25 mouse cellular contexts compared by ENCODE assay signal in genomic region chr15:8842129-8842528, GRCm38 (mm10).
DNase-seq lines count a peak whose midpoint lies in the region; ATAC-seq and TF ChIP-seq lines count a peak whose summit lies in the region.
"Had no signal": no experiment of that assay in that cellular context is flagged by ENCODE, and none has a peak within 500 bp of the region (broad histone marks: within the 10 kb centered on the region; RNA-seq: fewer than 3 reads in every experiment).

No protein-coding gene starts in this region.

- intact Hi-C loops in gastrocnemius, postnatal 14 days (cut with DNase I; ENCODE audit: low total_unique reads) = no loop called here

- no peaks in the 10 kb centered on the region for H3K36me3 ChIP-seq in lung, embryonic 14.5 days (ENCODE audit: insufficient read depth)
- H3K36me3 ChIP-seq in embryonic facial prominence, embryonic 10.5 days (replicated peaks) = no peaks in the 10 kb centered on the region
- no peaks in the 10 kb centered on the region for H3K36me3 ChIP-seq in embryonic facial prominence, embryonic 14.5 days (ENCODE audit: control insufficient read depth, insufficient read depth, low read length)
- no peaks in the 10 kb centered on the region for H3K36me3 ChIP-seq in limb, embryonic 14.5 days (ENCODE audit: control insufficient read depth, insufficient read depth, low read length)
- no peaks in the 10 kb centered on the region for H3K36me3 ChIP-seq in hindbrain, embryonic 10.5 days
- H3K36me3 ChIP-seq: embryonic facial prominence, embryonic 15.5 days; hindbrain, embryonic 13.5 days; intestine, embryonic 15.5 days had no signal

- no peak overlapping the region for H3K9ac ChIP-seq in lung, embryonic 14.5 days
- no peak overlapping the region for H3K9ac ChIP-seq in embryonic facial prominence, embryonic 14.5 days (ENCODE audit: low read depth, low read length)
- no peak overlapping the region for H3K9ac ChIP-seq in limb, embryonic 14.5 days (ENCODE audit: low read depth, low read length, severe bottlenecking)
- H3K9ac ChIP-seq: embryonic facial prominence, embryonic 15.5 days; forebrain, postnatal 0 days; hindbrain, embryonic 13.5 days; intestine, embryonic 15.5 days had no signal

- no peak overlapping the region for H3K27ac ChIP-seq in lung, embryonic 14.5 days (ENCODE audit: low read depth)
- H3K27ac ChIP-seq in embryonic facial prominence, embryonic 10.5 days (replicated peaks) = no peak overlapping the region
- no peak overlapping the region for H3K27ac ChIP-seq in embryonic facial prominence, embryonic 14.5 days (replicated peaks; ENCODE audit: low read depth, low read length)
- H3K27ac ChIP-seq in limb, embryonic 14.5 days (replicated peaks; ENCODE audit: low read depth, low read length) = no peak overlapping the region
- H3K27ac ChIP-seq in hindbrain, embryonic 10.5 days = no peak overlapping the region
- H3K27ac ChIP-seq: embryonic facial prominence, embryonic 15.5 days; gastrocnemius, adult 2 months; heart, adult 2 months; hindbrain, embryonic 13.5 days; intestine, embryonic 15.5 days had no signal

- H3K4me2 ChIP-seq in lung, embryonic 14.5 days = no peak overlapping the region
- H3K4me2 ChIP-seq in embryonic facial prominence, embryonic 14.5 days (ENCODE audit: low read depth, low read length) = no peak overlapping the region
- H3K4me2 ChIP-seq in limb, embryonic 14.5 days (replicated peaks; ENCODE audit: low read depth, low read length, severe bottlenecking) = no peak overlapping the region
- H3K4me2 ChIP-seq: embryonic facial prominence, embryonic 15.5 days; heart, embryonic 11.5 days; hindbrain, embryonic 13.5 days; intestine, embryonic 15.5 days had no signal

- H3K9me3 ChIP-seq in lung, embryonic 14.5 days (ENCODE audit: low read depth, low read length) = no peaks in the 10 kb centered on the region
- H3K9me3 ChIP-seq in embryonic facial prominence, embryonic 10.5 days = no peaks in the 10 kb centered on the region
- H3K9me3 ChIP-seq in embryonic facial prominence, embryonic 14.5 days (ENCODE audit: control insufficient read depth, low read length) = no peaks in the 10 kb centered on the region
- H3K9me3 ChIP-seq in limb, embryonic 14.5 days (ENCODE audit: control insufficient read depth, low read length) = no peaks in the 10 kb centered on the region
- H3K9me3 ChIP-seq in hindbrain, embryonic 10.5 days = no peaks in the 10 kb centered on the region
- H3K9me3 ChIP-seq: embryonic facial prominence, embryonic 15.5 days; hindbrain, embryonic 13.5 days; intestine, embryonic 15.5 days had no signal

- no peaks in the 10 kb centered on the region for H3K4me1 ChIP-seq in lung, embryonic 14.5 days (ENCODE audit: insufficient read depth)
- H3K4me1 ChIP-seq in embryonic facial prominence, embryonic 10.5 days = no peaks in the 10 kb centered on the region; the same call in 1 of the 2 replicates
- no peaks in the 10 kb centered on the region for H3K4me1 ChIP-seq in embryonic facial prominence, embryonic 14.5 days (ENCODE audit: control insufficient read depth, insufficient read depth, low read length)
- H3K4me1 ChIP-seq in limb, embryonic 14.5 days (ENCODE audit: control insufficient read depth, insufficient read depth, low read length) = no peaks in the 10 kb centered on the region
- no peaks in the 10 kb centered on the region for H3K4me1 ChIP-seq in hindbrain, embryonic 10.5 days (replicated peaks)
- H3K4me1 ChIP-seq: embryonic facial prominence, embryonic 15.5 days; hindbrain, embryonic 13.5 days; intestine, embryonic 15.5 days had no signal

- no peak for TF ChIP-seq POLR2A in limb, embryonic 14.5 days (IDR thresholded peaks at IDR 0.05; ENCODE audit: borderline replicate concordance, extremely low read depth, insufficient read depth, insufficient read length)

- ATAC-seq in lung, embryonic 14.5 days (ENCODE audit: insufficient read depth) = no peak
- ATAC-seq in embryonic facial prominence, embryonic 14.5 days (ENCODE audit: low read depth) = peak; percentile 47; the same call in 1 of the 2 replicates
- ATAC-seq in limb, embryonic 14.5 days (ENCODE audit: low FRiP score, low read depth) = no peak
- ATAC-seq: activated CD4-positive, CD25-positive, alpha-beta regulatory T cell, adult 4 months; CD4-positive, CD25-positive, alpha-beta regulatory T cell, adult 4 months; forebrain, embryonic 14.5 days; forebrain, postnatal 0 days; hindbrain, embryonic 16.5 days; intestine, embryonic 15.5 days had no signal

- no peak for TF ChIP-seq CTCF in lung, embryonic 14.5 days (IDR thresholded peaks at IDR 0.05; ENCODE audit: low read depth)

- H3K27me3 ChIP-seq in lung, embryonic 14.5 days (ENCODE audit: insufficient read depth, low read length) = no peaks in the 10 kb centered on the region
- no peaks in the 10 kb centered on the region for H3K27me3 ChIP-seq in embryonic facial prominence, embryonic 10.5 days (replicated peaks; ENCODE audit: low read depth, poor library complexity, severe bottlenecking)
- H3K27me3 ChIP-seq in embryonic facial prominence, embryonic 14.5 days (replicated peaks; ENCODE audit: control insufficient read depth, insufficient read depth, low read length) = no peaks in the 10 kb centered on the region
- H3K27me3 ChIP-seq in limb, embryonic 14.5 days (ENCODE audit: control insufficient read depth, insufficient read depth, low read length) = no peaks in the 10 kb centered on the region
- no peaks in the 10 kb centered on the region for H3K27me3 ChIP-seq in hindbrain, embryonic 10.5 days (ENCODE audit: insufficient read depth, poor library complexity, severe bottlenecking)
- H3K27me3 ChIP-seq: embryonic facial prominence, embryonic 15.5 days; hindbrain, embryonic 13.5 days; intestine, embryonic 15.5 days had no signal

- peak; percentile 14 for DNase-seq in lung, embryonic 14.5 days
- no peak for DNase-seq in lung, postnatal 14 days
- peak; percentile 27 for DNase-seq in embryonic facial prominence, embryonic 10.5 days (ENCODE audit: low spot score)
- peak; percentile 67 for DNase-seq in embryonic facial prominence, embryonic 14.5 days (ENCODE audit: low spot score)
- DNase-seq in limb, embryonic 14.5 days (ENCODE audit: low spot score) = peak; percentile 17
- no peak for DNase-seq in gastrocnemius, postnatal 14 days
- DNase-seq in hindbrain, embryonic 10.5 days (ENCODE audit: low spot score) = no peak
- DNase-seq: adrenal gland, adult 8-10 months; adrenal gland, postnatal 36 days; cerebellum, adult 18-20 months; cerebellum, adult 9-10 months; cerebellum, postnatal 14 days; forebrain, postnatal 0 days; gastrocnemius, adult 2 months; gastrocnemius, postnatal 25 days; heart, adult 2 months; kidney, adult 11 months had no signal

- H3K4me3 ChIP-seq in lung, embryonic 14.5 days (ENCODE audit: low read depth, low read length) = no peak overlapping the region
- no peak overlapping the region for H3K4me3 ChIP-seq in embryonic facial prominence, embryonic 10.5 days
- H3K4me3 ChIP-seq in embryonic facial prominence, embryonic 14.5 days (ENCODE audit: low read depth, low read length) = no peak overlapping the region
- H3K4me3 ChIP-seq in limb, embryonic 14.5 days (replicated peaks; ENCODE audit: low read length) = no peak overlapping the region
- no peak overlapping the region for H3K4me3 ChIP-seq in hindbrain, embryonic 10.5 days
- H3K4me3 ChIP-seq: embryonic facial prominence, embryonic 15.5 days; gastrocnemius, adult 2 months; heart, adult 2 months; hindbrain, embryonic 13.5 days; intestine, embryonic 15.5 days had no signal

- 22% methylated on average over 9 of the region's 9 CpGs for WGBS in lung, embryonic 14.5 days
- WGBS in embryonic facial prominence, embryonic 10.5 days = 37% methylated on average over 9 of the region's 9 CpGs
- 28% methylated on average over 9 of the region's 9 CpGs for WGBS in embryonic facial prominence, embryonic 14.5 days
- WGBS in limb, embryonic 14.5 days = 19% methylated on average over 9 of the region's 9 CpGs
- 51% methylated on average over 9 of the region's 9 CpGs for WGBS in hindbrain, embryonic 10.5 days

Comparison
In these comparisons a context has a peak if more than half of its experiments do, and no peak if none do; other contexts are left out.
1. DNase-seq: peak in lung, embryonic 14.5 days (single experiment), embryonic facial prominence, embryonic 10.5 days (single experiment), embryonic facial prominence, embryonic 14.5 days (single experiment) and limb, embryonic 14.5 days (single experiment); none in lung, postnatal 14 days (single experiment), gastrocnemius, postnatal 14 days (single experiment) and hindbrain, embryonic 10.5 days (single experiment).